Mouse (Mus musculus) gastrocnemius, postnatal 25 days (tissue): Measurements from ENCODE around the gene Agxt2. TPM values are rescaled to one million over a fixed set of nuclear protein-coding genes. Genes with fewer than 3 reads are reported as not detected.

Source experiments
- DNase-seq: peaks from one replicate; pipeline ENCODE4 v3.0.0; 2022
- total RNA-seq, 2 experiments: library from RNA; stranded (reverse); gene quantifications; 1 replicate in 1 of 2; 2 replicates in 1 of 2; pipeline ENCODE4 v1.2.3; 2021

Gene Agxt2
- total RNA-seq, 2 experiments from 2014 or later: not detected

DNA sequence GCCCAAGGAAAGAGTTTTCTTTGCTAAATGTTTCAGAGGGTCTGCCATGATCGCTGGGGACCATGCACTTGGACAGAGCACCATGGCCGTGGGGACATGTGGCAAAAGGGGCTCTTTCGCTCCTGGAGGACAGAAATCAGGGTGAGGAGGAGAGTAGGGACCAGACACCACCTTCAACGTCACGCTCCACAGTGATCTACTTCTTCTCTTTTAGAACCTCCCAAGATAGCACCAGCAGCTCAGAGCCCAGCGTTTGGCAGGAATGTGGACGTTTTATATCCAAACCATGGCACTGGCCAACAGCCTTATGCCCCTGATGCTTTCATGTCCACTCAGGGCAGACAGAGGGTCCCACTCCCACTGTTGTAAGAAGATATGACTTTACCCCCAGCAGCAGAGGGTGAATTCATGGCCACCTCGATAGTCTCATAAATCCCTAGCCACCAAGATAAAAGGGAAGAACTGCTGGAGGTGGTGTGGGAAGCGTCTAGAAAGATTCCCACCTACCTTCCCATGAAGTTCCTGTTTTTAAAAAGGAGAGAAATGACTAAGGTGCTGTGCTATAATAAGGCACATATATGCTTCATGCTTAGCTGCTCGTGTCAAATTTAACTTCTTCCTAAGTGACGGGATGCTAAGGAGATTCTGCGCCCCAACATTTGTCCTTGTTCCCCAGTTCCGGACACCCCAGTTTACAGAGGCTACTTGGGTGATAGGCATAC is 68.4 kb downstream of the Agxt2 start:
- no peak for DNase-seq

GRCm38 (mm10) chr15:10436893-10437292 is 78.6 kb downstream of the Agxt2 start:
- DNase-seq: no peak

- DNase-seq: no peak
These were observed 81.6 kb downstream of the Agxt2 start for GRCm38 (mm10) chr15:10439963-10440362.

DNA sequence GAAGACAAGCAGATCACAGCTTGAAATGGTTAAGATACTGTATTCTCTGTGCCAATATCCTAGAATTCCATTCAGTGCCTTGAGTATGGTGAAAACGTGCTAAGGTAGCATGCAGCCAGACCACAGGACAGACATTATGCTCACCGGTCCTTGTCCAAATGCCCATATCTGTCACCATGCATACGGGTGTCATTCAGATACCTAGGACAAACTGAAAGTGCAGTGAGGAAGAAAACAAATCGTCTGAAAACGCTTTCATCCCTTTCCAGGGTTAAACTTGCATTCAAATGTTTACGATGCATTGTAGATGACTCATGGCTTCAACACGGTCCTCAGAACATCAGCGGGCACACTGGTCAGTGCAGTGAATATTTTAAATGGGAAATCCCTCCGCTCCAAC is 83.2 kb downstream of the Agxt2 start:
- no peak for DNase-seq

- DNase-seq: no peak
These were observed 83.9 kb downstream of the Agxt2 start for GRCm38 (mm10) chr15:10442275-10442674.

DNA sequence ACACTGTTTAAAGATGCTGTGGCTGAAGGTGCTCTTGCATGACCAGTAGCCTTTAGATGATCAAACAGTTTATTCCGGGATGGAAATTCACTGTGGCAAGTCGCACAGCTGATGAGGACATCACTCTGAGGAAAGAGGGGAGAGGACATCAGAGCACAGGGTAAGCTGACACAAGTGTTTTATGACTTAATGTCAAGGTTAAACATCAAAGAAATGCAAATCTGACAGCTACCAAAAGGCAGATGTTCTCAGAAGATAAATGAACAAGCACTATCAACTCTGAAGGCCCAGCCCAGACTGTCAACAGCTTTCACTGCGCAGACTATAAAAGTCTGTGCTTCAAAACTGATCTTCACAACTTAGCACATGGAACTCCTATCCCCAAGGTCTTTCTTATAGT is 88.8 kb downstream of the Agxt2 start:
- no peak for DNase-seq

Other genes starting within 250 kb of the Agxt2 start
- 1 to 10 TPM in 1 of 2 experiments, under 1 TPM in 1; 0.28 to 1.1 TPM for gene Prlr, start 181.3 kb upstream of the Agxt2 start, total RNA-seq
- gene Gm21973, start 33.2 kb upstream of the Agxt2 start, total RNA-seq: not detected
- gene Dnajc21, start 112.0 kb downstream of the Agxt2 start, total RNA-seq: 10 to 100 TPM; 42.9 to 51.0 TPM
- gene Brix1, start 127.4 kb downstream of the Agxt2 start, total RNA-seq: 10 to 100 TPM; 14.3 to 16.4 TPM
- 1 to 10 TPM; 3.5 to 4.7 TPM for gene Rad1, start 127.5 kb downstream of the Agxt2 start, total RNA-seq
- not detected for gene Ttc23l, start 200.1 kb downstream of the Agxt2 start, total RNA-seq